Mouse (Mus musculus): ENCODE measurements around the gene Gm45194. TPM values are rescaled to one million over a fixed set of nuclear protein-coding genes. Genes with fewer than 3 reads are reported as not detected.

Gene Gm45194
- polyA plus RNA-seq, 1 experiment = not detected

DNA sequence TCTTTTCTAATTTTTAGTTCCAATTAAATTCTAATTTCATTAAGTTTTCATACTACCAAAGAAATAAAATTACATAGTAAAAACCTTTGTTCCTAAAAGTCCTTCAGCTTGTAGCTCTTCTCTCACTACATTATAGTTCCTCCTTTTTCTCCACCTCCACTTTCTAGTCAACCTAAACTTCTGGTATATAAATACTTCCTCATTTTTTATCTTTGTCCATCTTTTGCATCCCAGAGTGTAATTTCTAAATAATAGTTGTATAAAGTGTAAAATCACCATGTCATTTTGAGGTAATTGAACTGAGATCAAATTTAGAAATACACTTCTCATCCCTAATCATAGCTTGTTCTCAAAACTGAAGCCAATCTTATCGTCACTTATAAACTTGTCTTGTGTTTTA is 351.7 kb downstream of the Gm45194 start:
- TF ChIP-seq FLI1 (IDR thresholded peaks at IDR 0.05; ENCODE audit: low read length) = no peak
- TF ChIP-seq GATA1 (IDR thresholded peaks at IDR 0.05; ENCODE audit: borderline replicate concordance, low read length) = no peak
- Histone ChIP-seq H3K4me3 (replicated peaks) (no peak overlapping the region), H3K36me3 (replicated peaks; ENCODE audit: low read length) (no peaks in the 10 kb centered on the region), H3K4me1 (no peaks in the 10 kb centered on the region), H3K9me3 (0 out of 2 replicates have a peak, but pooled peaks cover 4% of the 10 kb centered on the region), H3K27me3 (replicated peaks) (no peaks in the 10 kb centered on the region)

DNA sequence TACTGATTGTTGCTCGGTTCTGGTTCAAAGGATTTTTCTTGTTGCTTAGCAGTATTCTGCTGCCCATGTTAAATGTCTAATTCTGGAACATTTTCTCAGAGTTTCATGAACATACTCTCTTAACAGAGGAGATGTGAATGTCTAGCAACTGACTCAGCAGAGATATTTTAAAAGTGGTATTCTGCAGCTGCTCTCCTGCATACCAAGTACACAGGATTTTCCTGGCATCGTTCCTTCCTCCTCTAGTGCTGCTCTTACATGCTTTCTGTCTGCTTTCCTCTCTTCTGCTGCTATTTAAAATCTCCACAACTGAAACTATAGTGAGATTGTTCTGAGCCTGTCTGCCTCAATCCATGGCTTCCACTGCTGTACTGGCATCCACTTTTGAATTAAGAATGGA is 364.3 kb downstream of the Gm45194 start:
- H3K4me1 ChIP-seq = no peaks in the 10 kb centered on the region
- TF ChIP-seq GATA1 (IDR thresholded peaks at IDR 0.05; ENCODE audit: borderline replicate concordance, low read length) (no peak), FLI1 (IDR thresholded peaks at IDR 0.05; ENCODE audit: low read length) (no peak)
- no peaks in the 10 kb centered on the region for H3K27me3 ChIP-seq (replicated peaks)
- no peak overlapping the region for H3K4me3 ChIP-seq (replicated peaks)
- no peaks in the 10 kb centered on the region for H3K9me3 ChIP-seq
- no peaks in the 10 kb centered on the region for H3K36me3 ChIP-seq (replicated peaks; ENCODE audit: low read length)

DNA sequence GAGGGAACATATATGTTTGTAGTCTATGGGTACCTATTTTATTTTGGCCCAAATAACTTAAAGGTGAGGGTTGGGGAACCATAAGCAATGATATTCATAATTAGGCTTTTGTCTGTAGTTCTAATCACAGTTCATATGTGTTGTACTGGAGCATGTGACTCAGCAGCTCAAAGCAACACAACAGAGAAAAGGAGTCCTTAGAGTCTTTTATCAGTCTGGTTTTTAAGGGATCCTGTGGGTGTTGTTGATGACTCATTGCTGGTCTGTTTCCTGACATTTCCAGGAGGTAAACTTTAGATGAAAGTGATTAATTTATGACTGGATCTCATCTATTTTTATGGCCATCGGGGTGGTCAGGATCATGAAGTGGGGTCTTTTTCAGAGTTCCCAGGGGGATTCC is 382.4 kb downstream of the Gm45194 start:
- Histone ChIP-seq H3K4me3 (replicated peaks) (no peak overlapping the region), H3K27me3 (replicated peaks) (no peaks in the 10 kb centered on the region), H3K4me1 (no peaks in the 10 kb centered on the region), H3K36me3 (replicated peaks; ENCODE audit: low read length) (no peaks in the 10 kb centered on the region), H3K9me3 (no peaks in the 10 kb centered on the region)
- TF ChIP-seq FLI1 (IDR thresholded peaks at IDR 0.05; ENCODE audit: low read length) = no peak
- no peak for TF ChIP-seq GATA1 (IDR thresholded peaks at IDR 0.05; ENCODE audit: borderline replicate concordance, low read length)

Other genes with a start within 250 kb of the Gm45194 start
- not detected in 2 replicates for gene Hdx, start 194.3 kb upstream of the Gm45194 start, polyA plus RNA-seq (2012; ENCODE audit: insufficient read depth, low replicate concordance)
- gene Tex16, start 119.6 kb downstream of the Gm45194 start, polyA plus RNA-seq (2012; ENCODE audit: insufficient read depth, low replicate concordance) = not detected in 2 replicates